Mouse (Mus musculus) lung, adult 18-20 months (tissue): ENCODE data around the gene Crybb2.

Experiments used
- DNase-seq, 2 experiments: peaks; one replicate each; pipeline ENCODE4 v3.0.0; 2022; ENCODE audit warnings: mixed read lengths in 2 of 2

Crybb2 gene

GRCm38 (mm10) chr5:113090077-113090690, 20.3 kb upstream of the Crybb2 start:
- DNase-seq = no peak

DNA sequence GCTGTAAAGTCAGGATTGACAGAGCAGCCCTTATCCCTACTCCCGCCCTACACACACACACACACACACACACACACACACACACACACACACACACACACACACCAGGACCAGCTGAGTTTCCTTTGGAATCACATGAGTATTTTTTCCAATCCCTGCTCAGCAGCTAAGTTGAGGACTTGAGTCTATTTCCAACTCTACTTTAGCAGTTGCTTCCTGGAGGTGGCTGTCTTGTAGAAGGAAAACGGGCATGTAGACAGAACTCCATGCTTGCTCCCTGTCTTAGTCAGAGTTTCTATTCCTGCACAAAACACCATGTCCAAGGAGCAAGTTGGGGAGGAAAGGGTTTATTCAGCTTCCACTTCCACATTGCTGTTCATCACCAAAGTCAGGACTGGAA, 17.5 kb upstream of the Crybb2 start:
- no peak for DNase-seq

- DNase-seq = no peak
Measured at GRCm38 (mm10) chr5:113086990-113087389, 17.1 kb upstream of the Crybb2 start.

DNA sequence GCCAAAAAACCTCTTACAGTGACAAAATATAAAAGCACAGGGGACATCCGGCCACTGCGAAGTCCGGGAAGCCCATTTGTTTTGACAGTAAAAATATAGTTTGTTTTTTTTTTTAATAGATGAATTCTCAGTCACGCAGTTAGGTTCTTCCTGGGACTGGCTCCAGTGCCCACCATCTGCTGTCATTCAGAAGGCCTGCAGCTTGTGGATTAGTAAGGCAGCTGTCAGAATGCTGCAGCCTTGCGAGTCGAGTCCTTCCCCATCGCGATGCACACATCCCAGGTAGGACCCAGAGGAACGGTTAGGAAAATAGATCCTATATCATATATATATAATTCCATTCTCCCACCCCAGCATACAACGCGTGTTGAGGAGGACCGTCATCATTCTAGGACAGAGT, 16.5 kb upstream of the Crybb2 start:
- no peak for DNase-seq

DNA sequence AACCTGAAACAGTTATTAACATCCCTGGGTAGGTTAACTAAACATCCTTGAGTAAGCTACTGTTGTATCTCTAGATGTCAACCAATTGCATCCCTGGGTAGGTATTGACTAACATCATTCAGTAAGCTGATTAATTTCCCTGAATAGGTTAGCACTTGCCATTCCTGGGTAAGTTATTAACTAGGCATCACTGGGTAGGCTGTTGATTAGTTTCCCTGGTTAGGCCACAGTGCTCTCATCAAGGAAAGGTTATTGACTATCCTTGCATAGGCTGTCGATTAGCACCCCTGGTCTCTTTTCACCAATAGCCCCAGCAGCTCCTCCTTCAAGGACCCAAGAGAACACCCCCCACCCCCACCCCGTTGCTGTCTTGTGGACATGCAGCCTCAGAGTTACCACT, 16.0 kb upstream of the Crybb2 start:
- DNase-seq = no peak

GRCm38 (mm10) chr5:113084309-113084708, 14.4 kb upstream of the Crybb2 start:
- DNase-seq = no peak

DNA sequence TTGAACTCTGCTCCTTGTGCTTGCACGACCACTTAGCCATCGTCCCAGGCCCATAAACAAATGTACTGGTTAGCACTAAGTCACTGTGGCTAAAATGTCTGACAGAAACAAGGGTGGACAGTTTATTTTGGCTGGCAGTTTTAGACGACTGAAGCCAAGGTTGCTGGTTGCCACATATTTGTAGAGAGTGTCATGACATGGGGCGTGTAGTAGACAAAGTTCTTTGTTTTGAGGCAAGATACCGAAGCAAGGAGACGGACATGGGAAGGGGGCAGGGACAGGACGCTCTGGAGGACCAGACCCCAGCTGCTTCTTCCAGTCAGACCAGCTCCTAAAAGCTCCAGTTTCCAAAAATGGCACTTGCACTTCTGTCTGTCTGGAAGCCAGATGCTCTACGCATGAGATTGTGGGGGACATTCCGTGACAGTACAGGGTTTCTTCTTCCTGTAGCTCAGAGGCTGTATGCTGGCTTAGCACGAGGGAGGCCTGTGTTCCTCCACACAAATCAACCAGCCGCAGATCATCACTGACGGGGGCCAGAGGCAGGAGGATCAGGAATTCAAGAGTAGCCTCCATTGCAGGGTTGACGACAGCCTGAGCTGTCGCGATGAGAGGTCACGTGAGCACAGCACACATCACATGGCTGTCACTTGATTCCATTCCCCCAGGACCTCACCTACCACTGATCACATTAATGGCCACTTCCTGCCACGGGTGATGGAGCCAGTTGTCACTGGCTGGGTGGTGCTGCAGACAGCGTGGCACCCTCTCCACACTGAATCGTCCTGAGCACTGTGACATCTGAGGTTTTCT, 12.6 kb upstream of the Crybb2 start:
- DNase-seq = no peak

DNA sequence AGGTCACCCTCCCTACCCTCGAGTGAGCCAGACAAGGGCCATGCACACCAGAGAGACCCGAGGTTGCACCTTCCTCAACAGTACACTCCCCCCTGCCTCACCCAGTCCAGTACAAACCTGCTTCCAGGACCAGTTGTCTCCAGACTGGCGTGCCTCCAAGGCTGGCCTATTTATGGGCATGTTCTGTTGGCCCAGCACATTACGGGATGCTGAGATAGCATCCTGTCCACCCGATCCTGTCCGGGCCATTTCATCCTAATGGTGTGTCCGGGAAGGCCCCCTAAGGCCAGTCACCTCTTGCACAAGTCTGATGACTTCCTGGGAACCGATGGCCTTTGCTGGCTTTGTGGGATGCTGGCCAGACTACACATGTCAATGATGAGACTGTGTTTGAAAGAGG, 11.5 kb upstream of the Crybb2 start, which contains the start of gene Crybb3:
Crybb3 (minus strand) TSS at position 146 of the 400 bp plus-strand sequence.
- no peak for DNase-seq

DNA sequence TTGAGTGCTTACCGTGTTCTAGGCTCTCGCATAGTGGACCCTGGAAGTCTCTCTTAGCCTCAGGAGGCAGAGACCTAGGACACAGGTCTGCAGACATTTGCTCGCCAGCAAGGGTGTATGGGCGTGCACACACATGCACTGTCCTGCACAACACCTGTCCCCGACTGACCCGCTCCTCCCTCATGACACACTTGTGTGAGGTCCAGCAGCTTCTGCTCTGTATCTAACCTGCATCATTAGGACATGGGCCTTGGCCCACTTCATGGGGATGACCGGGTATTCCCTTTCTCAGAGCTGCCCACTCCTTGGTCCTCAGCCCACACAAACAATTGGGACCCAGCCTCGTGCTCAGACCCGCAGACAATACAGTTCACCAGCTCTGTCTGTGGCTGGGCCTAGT, 11.1 kb upstream of the Crybb2 start:
- no peak for DNase-seq

DNA sequence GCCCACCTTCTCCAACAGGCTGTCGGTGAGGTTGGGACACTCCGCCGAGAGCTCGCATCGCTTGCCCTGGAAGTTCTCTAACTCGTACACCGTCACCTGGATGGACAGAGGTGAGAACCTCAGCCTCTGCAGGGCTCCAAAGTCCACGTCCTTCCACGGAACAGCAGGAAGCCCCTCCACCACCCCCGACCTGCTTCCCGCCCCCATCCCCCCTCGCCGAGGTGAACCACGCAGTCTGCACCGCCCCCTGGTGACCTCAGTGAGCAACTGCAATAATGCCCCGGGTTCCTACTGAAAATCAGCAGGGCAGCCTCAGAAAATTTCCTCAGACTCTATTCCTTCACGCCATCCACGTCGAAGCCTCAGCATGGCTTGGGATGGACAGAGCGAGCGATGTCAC, 9.9 kb upstream of the Crybb2 start:
- DNase-seq = no peak

DNA sequence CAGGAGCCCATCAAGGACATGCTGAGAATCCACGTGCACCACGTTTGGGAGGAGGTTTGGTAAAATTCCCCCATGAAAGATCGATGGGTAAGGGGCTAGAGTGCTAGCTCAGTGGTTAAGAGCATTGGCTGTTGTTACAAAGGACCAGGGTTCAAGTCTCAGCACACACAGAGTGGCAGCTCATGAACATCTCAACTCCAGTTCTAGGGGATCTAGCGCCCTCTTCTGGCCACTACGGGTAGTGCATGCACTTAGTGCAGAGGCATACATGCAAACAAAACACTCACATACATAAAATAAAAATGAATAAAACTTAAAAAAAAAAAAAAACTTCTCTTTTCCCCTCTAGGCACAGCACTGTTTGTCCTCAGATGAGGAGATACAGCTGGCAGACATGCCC, 8.8 kb upstream of the Crybb2 start:
- no peak for DNase-seq

DNA sequence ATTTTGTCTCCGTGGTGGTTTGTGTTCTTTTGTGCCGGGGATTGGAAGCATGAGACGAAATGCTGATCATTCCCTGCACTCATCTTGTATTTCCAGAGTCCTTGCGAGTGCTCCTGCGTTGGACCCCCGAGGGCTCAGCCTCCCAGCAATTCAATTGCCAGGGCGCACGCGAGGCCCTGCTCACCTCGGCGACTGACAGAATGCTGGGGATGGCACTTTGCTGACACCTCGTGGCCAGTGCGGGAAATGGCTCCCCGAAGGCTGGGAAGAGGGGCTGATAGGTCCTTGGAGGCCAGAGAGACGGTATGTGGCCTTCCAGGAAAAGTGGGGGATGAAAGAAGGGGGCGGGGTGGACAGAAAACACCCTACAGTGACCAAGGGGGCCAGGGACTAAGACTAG, 15.6 kb downstream of the Crybb2 start:
- DNase-seq = peak; percentile 71 to 75

DNA sequence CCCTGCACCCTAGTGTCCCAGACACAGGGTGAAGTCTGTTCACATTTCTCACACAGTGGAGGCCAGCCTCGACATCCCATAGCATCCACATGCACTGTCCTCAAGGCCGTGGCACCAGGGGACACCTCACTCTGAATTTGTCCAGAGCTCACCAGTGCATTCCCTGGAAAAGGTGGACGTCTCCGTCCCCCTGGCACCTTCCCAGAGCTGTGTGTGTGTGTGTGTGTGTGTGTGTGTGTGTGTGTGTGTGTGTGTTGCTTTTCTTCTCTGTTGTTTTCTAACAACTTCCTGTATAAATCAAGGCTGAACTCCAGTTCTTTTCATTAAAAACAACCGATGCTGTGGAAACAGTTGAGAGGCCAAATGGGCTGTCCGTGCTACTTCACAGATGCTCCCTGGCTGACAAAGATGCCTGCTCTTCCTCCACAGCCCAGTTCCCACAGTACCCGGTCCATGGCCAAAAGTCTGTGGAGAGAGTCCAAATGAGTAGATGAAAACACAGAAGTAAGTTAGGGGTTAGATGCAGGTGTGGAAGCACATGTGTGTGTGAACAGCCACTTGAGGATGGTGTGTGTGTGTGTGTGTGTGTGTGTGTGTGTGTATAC, 19.2 kb downstream of the Crybb2 start:
- DNase-seq = peak in 1 of 2 experiments; percentile 10

- peak; percentile 14 to 40 for DNase-seq
Measured at GRCm38 (mm10) chr5:113049876-113050275, 20.0 kb downstream of the Crybb2 start.

GRCm38 (mm10) chr5:113045511-113046273, 24.2 kb downstream of the Crybb2 start:
- no peak for DNase-seq

DNA sequence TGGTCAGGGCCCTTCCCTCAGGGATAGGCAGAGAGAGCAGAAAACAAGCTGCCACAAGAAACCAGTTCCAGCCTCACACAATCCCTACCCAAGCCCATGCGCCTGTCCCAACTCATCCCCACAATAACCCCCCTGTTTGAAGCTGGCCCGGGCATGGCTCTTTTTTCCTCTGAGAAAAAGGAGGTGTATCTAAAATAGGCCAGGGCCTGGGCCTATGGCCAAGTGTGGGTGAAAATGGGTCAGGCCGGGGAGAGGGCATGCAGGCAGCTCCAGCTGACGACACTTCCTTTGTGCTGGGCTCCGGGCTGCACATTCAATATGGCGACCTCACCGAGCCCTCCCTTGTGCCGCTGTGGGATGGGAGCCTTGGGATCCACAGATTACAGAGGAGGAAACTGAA, 26.4 kb downstream of the Crybb2 start:
- DNase-seq = peak in 1 of 2 experiments; percentile 10

DNA sequence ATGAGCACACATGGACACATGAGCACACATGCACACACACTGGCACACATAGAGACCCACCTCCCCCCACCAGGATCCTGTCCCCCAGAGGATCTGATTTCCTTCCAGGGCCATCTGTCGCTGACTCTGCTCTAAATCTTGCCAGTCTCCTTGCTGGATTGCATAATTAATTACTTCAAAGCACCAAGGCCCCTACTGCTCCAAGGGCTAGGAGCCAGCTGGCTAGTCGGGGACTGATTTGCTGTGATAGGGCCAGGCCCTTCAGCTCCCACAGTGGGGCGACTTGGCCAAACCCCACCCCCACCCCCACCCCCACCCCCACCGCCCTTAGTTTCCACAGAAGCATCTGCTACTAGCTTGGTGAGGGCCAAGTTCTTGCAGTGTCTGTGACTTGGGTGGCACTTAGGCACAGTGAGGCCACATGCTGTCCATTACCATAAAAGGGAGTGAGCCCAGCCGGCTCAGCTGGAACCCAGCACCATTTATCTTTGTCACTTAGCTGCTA, 28.3 kb downstream of the Crybb2 start:
- DNase-seq = peak; percentile 49 to 62

- DNase-seq = no peak
Measured at GRCm38 (mm10) chr5:113040776-113041175, 29.1 kb downstream of the Crybb2 start.

GRCm38 (mm10) chr5:113038601-113039000, 31.3 kb downstream of the Crybb2 start:
- no peak for DNase-seq

GRCm38 (mm10) chr5:113035094-113036047, 34.5 kb downstream of the Crybb2 start:
- DNase-seq = peak; percentile 84 to 88

DNA sequence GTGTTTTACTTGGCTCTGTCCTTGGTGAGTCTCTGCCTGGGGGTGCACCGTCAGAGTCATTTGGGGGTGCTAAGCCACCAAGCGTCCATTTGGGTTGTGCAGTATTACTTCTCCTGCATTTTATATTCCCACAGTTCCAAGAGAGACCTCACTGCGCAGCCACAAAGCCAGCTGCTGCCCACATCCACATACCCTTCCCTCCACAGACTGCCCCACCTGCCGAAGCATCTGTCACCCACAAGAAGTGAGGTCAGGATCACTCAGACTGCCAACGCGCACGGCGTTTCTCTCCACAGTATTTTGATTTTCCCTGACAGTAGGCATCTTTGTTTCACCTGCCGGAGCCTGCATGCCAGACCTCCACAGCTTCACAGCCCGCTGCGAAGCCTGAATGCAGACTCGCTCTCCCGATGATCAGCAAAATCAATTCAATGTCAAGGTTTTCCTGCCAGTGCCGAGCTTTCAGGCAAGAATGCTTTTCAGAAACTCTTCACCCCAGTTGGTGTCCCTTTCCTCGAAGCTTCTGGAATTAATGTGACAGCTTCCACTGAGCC, 38.6 kb downstream of the Crybb2 start:
- no peak for DNase-seq
